Mouse (Mus musculus): ENCODE data around the gene Msrb1.

GRCm38 (mm10) chr17:24716166-24716682 is 20.2 kb upstream of the Msrb1 start:
- no peak for TF ChIP-seq CTCF (IDR thresholded peaks at IDR 0.05; ENCODE audit: extremely low read depth, insufficient read length, insufficient replicate concordance, low read depth, low read length)
- TF ChIP-seq POLR2A (IDR thresholded peaks at IDR 0.05; ENCODE audit: low read depth, low read length) = no peak

All from small intestine, adult 2 months (tissue).